7 mouse cellular contexts compared by ENCODE assay signal in genomic region chr15:103364761-103365160, GRCm38 (mm10). TPM values are rescaled to one million over a fixed set of nuclear protein-coding genes. Genes with fewer than 3 reads are reported as not detected.
DNase-seq lines count a peak whose midpoint lies in the region; ATAC-seq and TF ChIP-seq lines count a peak whose summit lies in the region.

No protein-coding gene starts in this region.

- H3K4me3 ChIP-seq in lung, postnatal 0 days (ENCODE audit: low read depth, low read length), result peak overlapping the region; percentile 81
- peak overlapping the region; percentile 43; the same call in 1 of the 2 replicates for H3K4me3 ChIP-seq in forebrain, embryonic 14.5 days (ENCODE audit: low read depth, low read length)
- H3K4me3 ChIP-seq in liver, embryonic 12.5 days, result peak overlapping the region; percentile 75
- peak overlapping the region; percentile 90 for H3K4me3 ChIP-seq in stomach, embryonic 16.5 days (replicated peaks; ENCODE audit: low read length)

- H3K4me2 ChIP-seq in lung, postnatal 0 days (replicated peaks; ENCODE audit: low read depth, low read length), result peak overlapping the region; percentile 90
- peak overlapping the region; percentile 80 for H3K4me2 ChIP-seq in forebrain, embryonic 14.5 days (ENCODE audit: low read length)
- H3K4me2 ChIP-seq in liver, embryonic 12.5 days, result peak overlapping the region; percentile 96
- H3K4me2 ChIP-seq in stomach, embryonic 16.5 days (ENCODE audit: low read depth, low read length), result peak overlapping the region; percentile 81

- peak overlapping the region; percentile 94 for H3K9ac ChIP-seq in lung, postnatal 0 days (replicated peaks; ENCODE audit: low read depth)
- H3K9ac ChIP-seq in forebrain, embryonic 14.5 days (ENCODE audit: low read length), result no peak overlapping the region
- H3K9ac ChIP-seq in liver, embryonic 12.5 days, result peak overlapping the region; percentile 89
- H3K9ac ChIP-seq in stomach, embryonic 16.5 days (ENCODE audit: low read length), result peak overlapping the region; percentile 98

- DNase-seq in lung, postnatal 0 days (ENCODE audit: low spot score), result no peak
- no peak for DNase-seq in lung, postnatal 10 days
- no peak for DNase-seq in forebrain, embryonic 14.5 days (ENCODE audit: low spot score)
- DNase-seq in urinary bladder, postnatal 10 days (ENCODE audit: low spot score), result no peak
- no peak for DNase-seq in T-cell, adult 2 months (ENCODE audit: low spot score)

- no peaks in the 10 kb centered on the region for H3K9me3 ChIP-seq in lung, postnatal 0 days (ENCODE audit: low read length)
- no peaks in the 10 kb centered on the region for H3K9me3 ChIP-seq in forebrain, embryonic 14.5 days (replicated peaks; ENCODE audit: control insufficient read depth, low read length)
- no peaks in the 10 kb centered on the region for H3K9me3 ChIP-seq in liver, embryonic 12.5 days (replicated peaks)
- H3K9me3 ChIP-seq in stomach, embryonic 16.5 days (replicated peaks; ENCODE audit: control insufficient read depth, low read length), result no peaks in the 10 kb centered on the region

- no peaks in the 10 kb centered on the region for H3K36me3 ChIP-seq in lung, postnatal 0 days (ENCODE audit: insufficient read depth, low read length)
- H3K36me3 ChIP-seq in forebrain, embryonic 14.5 days (ENCODE audit: control insufficient read depth, insufficient read depth, low read length), result no peaks in the 10 kb centered on the region
- peaks cover 2% of the 10 kb centered on the region; the same call in 1 of the 2 replicates for H3K36me3 ChIP-seq in liver, embryonic 12.5 days
- H3K36me3 ChIP-seq in stomach, embryonic 16.5 days (ENCODE audit: control insufficient read depth, insufficient read depth, low read length), result no peaks in the 10 kb centered on the region

- H3K4me1 ChIP-seq in lung, postnatal 0 days (ENCODE audit: insufficient read depth, low read depth, low read length), result peaks cover 3% of the 10 kb centered on the region; the same call in 1 of the 2 replicates
- 0 out of 2 replicates have a peak, but pooled peaks cover 5% of the 10 kb centered on the region for H3K4me1 ChIP-seq in forebrain, embryonic 14.5 days (ENCODE audit: control insufficient read depth, insufficient read depth, low read length)
- H3K4me1 ChIP-seq in liver, embryonic 12.5 days, result peaks cover 73% of the 10 kb centered on the region
- H3K4me1 ChIP-seq in stomach, embryonic 16.5 days (ENCODE audit: control insufficient read depth, insufficient read depth, low read length), result peaks cover 27% of the 10 kb centered on the region; the same call in 1 of the 2 replicates

- no peak for TF ChIP-seq CTCF in lung, postnatal 0 days (IDR thresholded peaks at IDR 0.05)

- TF ChIP-seq EP300 in lung, postnatal 0 days (IDR thresholded peaks at IDR 0.05), result no peak

- H3K27ac ChIP-seq in lung, postnatal 0 days (ENCODE audit: low read length), result no peak overlapping the region
- no peak overlapping the region for H3K27ac ChIP-seq in forebrain, embryonic 14.5 days (ENCODE audit: low read depth, low read length)
- peak overlapping the region; percentile 83 for H3K27ac ChIP-seq in liver, embryonic 12.5 days
- peak overlapping the region; percentile 91; the same call in 1 of the 2 replicates for H3K27ac ChIP-seq in stomach, embryonic 16.5 days (ENCODE audit: low read length)

- no peak for ATAC-seq in lung, postnatal 0 days
- ATAC-seq in forebrain, embryonic 14.5 days, result no peak
- ATAC-seq in liver, embryonic 12.5 days, result 0 out of 2 replicates have a peak, but pooled peaks have one; percentile 17
- ATAC-seq in stomach, embryonic 16.5 days (ENCODE audit: insufficient read depth, low FRiP score), result no peak

- 44% methylated on average over 4 of the region's 4 CpGs for WGBS in lung, postnatal 0 days
- WGBS in forebrain, embryonic 14.5 days, result 39% methylated on average over 4 of the region's 4 CpGs
- 7% methylated on average over 4 of the region's 4 CpGs for WGBS in liver, embryonic 12.5 days (ENCODE audit: insufficient replicate concordance)
- WGBS in stomach, embryonic 16.5 days, result 34% methylated on average over 4 of the region's 4 CpGs

- H3K27me3 ChIP-seq in lung, postnatal 0 days (replicated peaks; ENCODE audit: insufficient read depth, low read length), result no peaks in the 10 kb centered on the region
- 0 out of 2 replicates have a peak, but pooled peaks cover 3% of the 10 kb centered on the region for H3K27me3 ChIP-seq in forebrain, embryonic 14.5 days (replicated peaks; ENCODE audit: control insufficient read depth, insufficient read depth, low read length)
- peaks cover 28% of the 10 kb centered on the region for H3K27me3 ChIP-seq in liver, embryonic 12.5 days (replicated peaks)
- no peaks in the 10 kb centered on the region for H3K27me3 ChIP-seq in stomach, embryonic 16.5 days (ENCODE audit: control insufficient read depth, insufficient read depth, low read length)

RNA-seq across cellular contexts. Expression of gene Itga5, which starts 1.8 kb away (rescaled TPM):
- 30.0 and 31.2 TPM in 2 replicates for polyA plus RNA-seq in lung, postnatal 0 days (2015; fragmentation: Nextera tagmentation; extraction: Ambion mirVana)
- 5.3 and 7.7 TPM in 2 replicates for polyA plus RNA-seq in forebrain, embryonic 14.5 days (2014; fragmentation: Nextera tagmentation; extraction: Ambion mirVana)
- polyA plus RNA-seq in liver, embryonic 12.5 days (2016; fragmentation: Nextera tagmentation; extraction: Ambion mirVana), result 21.8 and 23.2 TPM in 2 replicates
- polyA plus RNA-seq in stomach, embryonic 16.5 days (2015; fragmentation: Nextera tagmentation; extraction: Ambion mirVana), result 58.9 and 59.0 TPM in 2 replicates

RNA-seq across cellular contexts. Expression of gene Zfp385a, which starts 24.9 kb away (rescaled TPM):
- 5.0 and 6.5 TPM in 2 replicates for polyA plus RNA-seq in lung, postnatal 0 days (2015; fragmentation: Nextera tagmentation; extraction: Ambion mirVana)
- polyA plus RNA-seq in forebrain, embryonic 14.5 days (2014; fragmentation: Nextera tagmentation; extraction: Ambion mirVana), result 11.7 and 13.9 TPM in 2 replicates
- 7.7 and 8.2 TPM in 2 replicates for polyA plus RNA-seq in liver, embryonic 12.5 days (2016; fragmentation: Nextera tagmentation; extraction: Ambion mirVana)
- 6.9 and 7.0 TPM in 2 replicates for polyA plus RNA-seq in stomach, embryonic 16.5 days (2015; fragmentation: Nextera tagmentation; extraction: Ambion mirVana)

RNA-seq across cellular contexts. Expression of gene Gpr84, which starts 54.3 kb away (rescaled TPM):
- 0.67 and 2.2 TPM in 2 replicates for polyA plus RNA-seq in lung, postnatal 0 days (2015; fragmentation: Nextera tagmentation; extraction: Ambion mirVana)
- 0.39 and 0.47 TPM in 2 replicates for polyA plus RNA-seq in forebrain, embryonic 14.5 days (2014; fragmentation: Nextera tagmentation; extraction: Ambion mirVana)
- polyA plus RNA-seq in liver, embryonic 12.5 days (2016; fragmentation: Nextera tagmentation; extraction: Ambion mirVana), result 0.75 and 0.78 TPM in 2 replicates
- 0.15 and 0.59 TPM in 2 replicates for polyA plus RNA-seq in stomach, embryonic 16.5 days (2015; fragmentation: Nextera tagmentation; extraction: Ambion mirVana)

Comparison
In these comparisons a context has a peak if more than half of its experiments do, and no peak if none do; other contexts are left out.
1. H3K27ac ChIP-seq: peak in liver, embryonic 12.5 days (single experiment) and stomach, embryonic 16.5 days (single experiment); none in lung, postnatal 0 days (single experiment) and forebrain, embryonic 14.5 days (single experiment).
2. Peak in every context shown above with its lines, with median percentiles within 50 percentile points of each other: H3K4me2 ChIP-seq and H3K4me3 ChIP-seq.